Mouse (Mus musculus): ENCODE measurements around the gene Arvcf.

Gene Arvcf

GRCm38 (mm10) chr16:18356961-18357360, 9.0 kb downstream of the Arvcf start:
- DNase-seq, result no peak

GRCm38 (mm10) chr16:18357977-18358376, 10.0 kb downstream of the Arvcf start:
- no peak for DNase-seq

DNA sequence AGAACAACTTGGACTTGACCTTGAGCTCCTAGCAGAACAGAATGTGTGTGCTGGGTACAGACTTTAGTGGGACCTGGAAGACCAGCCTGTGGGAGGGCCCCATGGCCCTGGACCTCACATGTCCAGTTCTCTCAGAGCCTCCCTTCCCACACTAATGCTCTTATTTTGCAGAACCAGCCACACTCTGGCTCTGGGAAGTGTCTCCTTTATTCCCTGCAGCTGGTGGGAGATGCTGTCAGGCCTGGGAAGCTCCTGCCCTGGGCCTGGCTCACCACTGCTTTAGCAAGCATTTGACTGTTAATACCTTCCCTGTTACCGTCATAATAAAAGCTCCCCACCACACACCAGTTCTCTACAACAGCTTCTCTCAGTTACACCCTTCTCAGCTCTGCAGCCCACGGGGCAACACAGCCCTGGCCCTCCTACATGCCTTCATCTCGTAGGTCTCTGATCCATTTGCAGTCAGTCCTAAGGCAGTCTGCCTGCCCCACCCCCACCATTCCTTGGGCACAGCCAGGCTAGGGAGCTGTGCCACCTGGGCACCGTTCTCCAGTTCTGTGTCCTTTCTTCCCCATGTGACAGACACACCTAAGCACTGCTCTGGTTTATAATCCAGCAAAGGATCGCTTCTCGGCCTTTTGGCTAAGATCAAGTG, 12.3 kb downstream of the Arvcf start:
- DNase-seq, result peak; percentile 68

- no peak for DNase-seq
Observed at GRCm38 (mm10) chr16:18362948-18363347, 15.0 kb downstream of the Arvcf start.

GRCm38 (mm10) chr16:18366849-18367248, 18.9 kb downstream of the Arvcf start:
- DNase-seq, result no peak

GRCm38 (mm10) chr16:18370197-18370596, 22.2 kb downstream of the Arvcf start:
- DNase-seq, result no peak

- no peak for DNase-seq
Observed at GRCm38 (mm10) chr16:18373632-18374031, 25.6 kb downstream of the Arvcf start.

DNA sequence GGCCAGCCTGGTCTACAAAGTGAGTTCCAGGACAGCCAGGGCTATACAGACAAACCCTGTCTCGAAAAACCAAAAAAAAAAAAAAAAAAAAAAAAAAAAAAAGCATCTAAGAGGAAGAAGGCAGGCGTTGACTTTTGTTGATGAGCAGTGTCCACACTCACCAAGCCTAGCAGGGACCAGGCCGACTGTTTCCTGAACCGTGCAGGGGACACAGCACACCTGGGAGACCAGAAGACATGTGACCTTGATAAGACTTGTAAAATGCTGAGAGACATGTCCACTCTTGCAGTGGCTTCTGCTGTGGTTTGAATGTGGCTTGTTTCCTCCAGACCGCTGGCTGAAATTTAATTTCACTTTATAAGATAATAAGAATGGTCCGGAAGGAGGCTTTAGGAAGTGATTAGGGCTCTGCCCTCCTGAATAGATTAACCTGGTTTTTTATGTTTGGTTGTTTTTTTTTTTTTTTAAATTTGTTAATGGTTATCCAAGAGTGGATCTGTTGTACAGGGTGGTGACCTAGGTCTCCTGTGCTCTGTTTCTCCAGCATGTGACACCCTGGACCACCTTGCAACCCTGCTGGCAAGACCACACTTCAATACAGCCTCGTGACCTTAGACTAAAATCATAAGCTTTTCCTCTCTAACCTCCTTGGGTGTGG, 28.4 kb downstream of the Arvcf start:
- no peak for DNase-seq

GRCm38 (mm10) chr16:18377203-18377602, 29.2 kb downstream of the Arvcf start:
- no peak for DNase-seq

GRCm38 (mm10) chr16:18378489-18378888, 30.5 kb downstream of the Arvcf start:
- no peak for DNase-seq

DNA sequence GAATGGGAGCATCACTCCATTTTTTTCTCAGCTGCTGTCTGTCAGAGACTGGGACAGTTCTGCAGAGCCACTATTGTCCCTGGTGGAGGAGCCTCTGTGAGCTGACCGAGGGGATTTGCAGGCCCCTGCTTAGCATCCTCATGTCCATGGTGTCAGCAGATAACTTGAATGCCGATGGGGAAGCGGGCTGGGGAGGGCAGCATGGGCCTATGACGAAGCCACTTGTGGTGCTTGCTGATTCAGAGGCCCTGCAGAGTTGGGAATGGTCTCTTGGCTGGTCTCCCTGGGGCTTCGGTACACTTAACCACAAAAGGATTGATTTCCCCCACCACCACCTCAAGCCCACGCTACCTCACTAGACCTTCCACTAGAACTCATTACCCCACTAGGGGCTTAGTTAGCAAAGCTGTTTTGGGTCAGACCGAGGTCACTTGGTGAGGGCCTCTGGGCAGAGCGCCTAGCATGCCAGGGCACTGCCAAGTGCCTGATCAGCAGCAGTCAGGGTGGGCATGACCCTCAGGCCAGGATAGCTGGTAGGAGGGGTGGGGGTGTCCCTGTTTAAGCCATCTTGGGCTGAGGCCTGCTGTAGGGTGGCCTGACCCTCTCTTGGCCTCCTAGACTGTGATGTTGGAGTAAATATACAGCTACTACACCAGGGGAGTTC, 31.5 kb downstream of the Arvcf start:
- no peak for DNase-seq

DNA sequence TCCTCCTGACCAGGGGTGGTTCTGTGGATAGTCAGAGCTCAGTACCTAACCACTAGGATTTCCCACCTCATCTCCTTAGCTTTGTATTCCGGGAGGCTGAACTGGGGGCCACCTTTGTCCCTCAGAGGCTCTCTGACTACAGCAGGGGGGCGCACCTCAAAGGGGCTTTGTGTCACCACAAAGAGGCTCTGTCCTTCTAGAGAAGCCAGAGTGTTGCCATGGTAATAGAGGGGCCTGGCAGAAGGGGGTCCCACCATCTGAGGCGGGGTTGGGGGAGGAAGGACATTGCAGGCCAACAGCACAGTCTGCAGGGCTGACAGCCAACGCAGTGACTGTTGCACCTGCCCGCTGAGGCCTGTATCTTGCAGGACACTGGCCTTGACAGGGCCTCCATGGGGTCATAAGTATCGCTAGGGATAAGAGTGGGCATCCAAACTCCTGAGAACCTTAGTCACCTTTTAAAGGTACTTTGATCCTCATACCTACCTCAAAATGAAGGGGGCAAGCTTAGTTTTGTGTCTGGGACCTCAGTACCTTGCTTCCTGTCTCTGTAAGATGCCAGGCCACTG, 32.6 kb downstream of the Arvcf start:
- no peak for DNase-seq

DNA sequence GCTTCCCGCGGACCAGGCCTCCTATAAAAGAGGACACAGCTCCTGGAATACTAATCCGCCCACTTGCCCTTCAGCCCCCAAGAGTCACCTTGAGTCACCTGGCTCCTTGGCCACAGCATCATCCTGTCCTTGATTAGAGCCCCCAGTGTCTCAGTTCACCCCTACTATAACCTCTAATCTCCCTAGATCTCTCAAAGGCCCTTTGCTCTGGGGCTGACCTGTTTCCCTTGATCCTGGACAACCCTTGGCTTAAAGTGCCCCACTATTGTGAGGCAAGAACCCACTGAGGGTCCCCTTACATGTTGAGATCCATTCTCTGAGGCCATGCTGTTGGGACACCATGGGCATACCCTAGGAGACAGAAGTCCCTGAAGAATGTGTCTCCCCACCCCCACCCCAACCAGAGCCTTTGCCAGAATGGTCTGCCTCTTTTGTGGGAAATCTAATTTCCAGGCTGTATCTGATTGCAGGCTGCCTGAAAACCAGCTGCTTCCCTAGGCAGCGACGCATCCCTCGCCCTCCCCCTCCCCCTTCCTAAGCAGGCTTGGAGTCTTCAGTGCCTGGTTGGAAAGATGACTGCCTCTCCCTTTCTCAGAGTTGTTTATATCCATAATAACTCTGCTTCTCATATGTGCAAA, 33.8 kb downstream of the Arvcf start:
- DNase-seq, result no peak

GRCm38 (mm10) chr16:18383045-18383726, 35.2 kb downstream of the Arvcf start:
- peak; percentile 52 for DNase-seq

- no peak for DNase-seq
Observed at GRCm38 (mm10) chr16:18383756-18384155, 35.8 kb downstream of the Arvcf start.

DNA sequence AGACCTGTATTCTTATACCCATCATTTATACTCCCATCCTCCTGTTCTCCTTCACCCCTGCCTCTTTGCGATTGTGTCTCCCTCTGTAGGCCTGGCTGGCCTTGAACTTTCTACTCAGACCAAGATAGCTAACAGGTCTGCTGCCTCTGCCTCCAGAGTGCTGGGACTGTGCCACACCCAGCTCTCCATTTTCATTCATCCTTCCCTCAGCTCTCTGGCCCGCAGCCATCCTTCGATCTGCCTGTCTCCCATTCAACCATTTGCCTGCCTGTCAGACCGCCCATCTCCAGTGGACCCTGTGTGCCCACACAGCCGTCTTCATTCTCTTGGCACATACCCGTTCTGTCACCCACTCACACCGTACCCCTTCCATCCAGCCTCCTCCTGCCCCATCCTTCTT, 36.2 kb downstream of the Arvcf start:
- peak; percentile 23 for DNase-seq

DNA sequence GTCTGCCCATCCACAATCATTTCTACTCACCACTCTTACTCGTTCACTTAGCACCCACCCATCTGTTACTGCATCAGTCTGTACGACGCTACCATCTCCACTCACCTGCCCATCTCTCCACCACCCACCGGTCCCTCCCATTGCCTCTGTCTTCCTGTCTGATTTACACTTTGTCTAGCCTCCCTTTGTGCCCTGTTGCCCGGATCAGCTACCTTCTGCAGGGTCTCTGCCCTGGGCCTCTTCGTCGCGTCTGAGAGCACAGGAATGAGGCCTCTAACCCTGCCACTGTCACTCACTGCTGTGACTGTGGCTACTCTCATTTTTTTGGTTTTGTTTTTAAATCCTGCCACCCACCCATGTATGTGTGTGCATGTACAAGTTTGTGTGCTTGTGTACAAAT, 36.7 kb downstream of the Arvcf start:
- no peak for DNase-seq

GRCm38 (mm10) chr16:18385411-18385810, 37.4 kb downstream of the Arvcf start:
- DNase-seq, result no peak

GRCm38 (mm10) chr16:18386451-18386850, 38.5 kb downstream of the Arvcf start:
- peak; percentile 20 for DNase-seq

GRCm38 (mm10) chr16:18386972-18387371, 39.0 kb downstream of the Arvcf start:
- DNase-seq, result peak; percentile 13

GRCm38 (mm10) chr16:18387704-18388582, 40.0 kb downstream of the Arvcf start:
- DNase-seq, result no peak
